Mouse (Mus musculus): ENCODE measurements around the gene St7l. TPM values are rescaled to one million over a fixed set of nuclear protein-coding genes. Genes with fewer than 3 reads are reported as not detected.

Gene St7l
- 40.7 and 45.0 TPM in 2 replicates for polyA plus RNA-seq (2015; fragmentation: Nextera tagmentation; extraction: Ambion mirVana)

DNA sequence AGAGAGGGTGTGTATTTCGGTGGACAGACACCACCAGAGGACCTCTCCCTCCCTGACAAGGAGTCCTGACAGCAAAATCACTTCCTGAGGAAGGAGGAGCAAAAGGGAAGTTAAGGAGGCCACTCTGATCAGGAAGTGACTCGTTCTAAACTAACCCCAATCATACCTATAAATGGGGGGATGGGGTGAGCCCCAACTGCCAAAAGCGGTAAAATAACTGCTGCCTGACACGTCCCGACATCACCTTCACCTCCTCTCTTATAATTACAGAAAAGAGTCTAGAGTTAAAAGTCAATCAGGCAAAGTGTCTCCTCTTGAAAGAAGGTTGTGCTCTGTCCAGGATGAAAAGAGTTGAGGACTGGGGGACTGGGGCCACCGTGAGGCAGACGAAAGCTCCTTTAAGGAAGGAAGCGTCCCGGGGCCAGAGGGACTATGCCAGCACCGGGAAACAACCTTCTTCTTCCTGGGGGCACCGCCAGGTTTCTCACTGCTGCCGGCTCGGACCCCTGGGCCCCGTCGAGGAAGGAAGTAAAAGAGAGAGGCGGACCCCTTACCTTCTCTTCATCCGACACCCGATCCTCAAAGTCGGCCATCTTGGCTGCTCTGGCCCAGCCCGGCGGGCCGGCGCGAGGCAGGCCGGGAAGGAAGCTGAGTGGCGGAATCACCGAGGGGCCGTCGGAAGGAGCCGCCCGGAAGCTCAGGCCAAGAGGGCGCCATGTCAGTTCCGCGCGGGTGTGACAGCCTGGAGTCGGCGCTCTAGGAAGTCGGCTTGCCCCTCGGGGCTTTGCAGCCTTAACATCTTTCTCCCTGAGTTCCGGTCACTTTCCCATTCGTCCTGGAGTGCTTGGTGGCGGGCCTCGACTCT, at the start of gene St7l, which contains the start of gene Capza1:
Gene St7l, plus strand, starts transcription at position 220 of the 865 bp plus-strand sequence.
Gene Capza1, minus strand, starts transcription at position 720 of the 865 bp plus-strand sequence.
- H3K27me3 ChIP-seq: no peaks in the 10 kb centered on the region
- H3K4me2 ChIP-seq: peak within 1 kb of the TSS; percentile 59
- peak within 1 kb of the TSS; percentile 98 for H3K27ac ChIP-seq
- H3K4me3 ChIP-seq: peak within 1 kb of the TSS; percentile 98
- peaks cover 7% of the 10 kb centered on the region for H3K36me3 ChIP-seq
- peak within 1 kb of the TSS; percentile 75 for H3K9ac ChIP-seq
- peak; percentile 93 for ATAC-seq (ENCODE audit: insufficient number of reproducible peaks, low FRiP score, low TSS enrichment, low read depth)
- under 1% methylated on average over 43 of the region's 43 CpGs for WGBS
- no peaks in the 10 kb centered on the region for H3K9me3 ChIP-seq
- H3K4me1 ChIP-seq: peaks cover 15% of the 10 kb centered on the region

GRCm38 (mm10) chr3:104814746-104815145, 49.1 kb upstream of the St7l start:
- Histone ChIP-seq H3K9ac (no peak overlapping the region), H3K4me1 (peaks cover 19% of the 10 kb centered on the region), H3K4me3 (no peak overlapping the region), H3K27me3 (no peaks in the 10 kb centered on the region), H3K27ac (no peak overlapping the region), H3K36me3 (no peaks in the 10 kb centered on the region), H3K4me2 (no peak overlapping the region), H3K9me3 (no peaks in the 10 kb centered on the region)
- WGBS: 92% methylated on average over 1 of the region's 1 CpGs
- ATAC-seq (ENCODE audit: insufficient number of reproducible peaks, low FRiP score, low TSS enrichment, low read depth): no peak

GRCm38 (mm10) chr3:104815346-104815745, 48.5 kb upstream of the St7l start:
- Histone ChIP-seq H3K9me3 (no peaks in the 10 kb centered on the region), H3K27me3 (no peaks in the 10 kb centered on the region), H3K4me1 (peaks cover 19% of the 10 kb centered on the region), H3K27ac (no peak overlapping the region), H3K4me2 (no peak overlapping the region), H3K36me3 (no peaks in the 10 kb centered on the region), H3K9ac (no peak overlapping the region), H3K4me3 (no peak overlapping the region)
- 92% methylated on average over 2 of the region's 2 CpGs for WGBS
- no peak for ATAC-seq (ENCODE audit: insufficient number of reproducible peaks, low FRiP score, low TSS enrichment, low read depth)

GRCm38 (mm10) chr3:104816130-104816529, 47.7 kb upstream of the St7l start:
- H3K36me3 ChIP-seq: 0 out of 2 replicates have a peak, but pooled peaks cover 2% of the 10 kb centered on the region
- no peak overlapping the region for H3K4me2 ChIP-seq
- H3K4me3 ChIP-seq: no peak overlapping the region
- H3K9me3 ChIP-seq: no peaks in the 10 kb centered on the region
- H3K9ac ChIP-seq: no peak overlapping the region
- no peak for ATAC-seq (ENCODE audit: insufficient number of reproducible peaks, low FRiP score, low TSS enrichment, low read depth)
- 95% methylated on average over 7 of the region's 7 CpGs for WGBS
- H3K27me3 ChIP-seq: no peaks in the 10 kb centered on the region
- H3K27ac ChIP-seq: no peak overlapping the region
- H3K4me1 ChIP-seq: peaks cover 19% of the 10 kb centered on the region

- H3K4me2 ChIP-seq: peak overlapping the region; percentile 70
- peak overlapping the region; percentile 93 for H3K9ac ChIP-seq
- no peaks in the 10 kb centered on the region for H3K27me3 ChIP-seq
- H3K9me3 ChIP-seq: no peaks in the 10 kb centered on the region
- H3K36me3 ChIP-seq: peaks cover 10% of the 10 kb centered on the region; the same call in 1 of the 2 replicates
- WGBS: under 1% methylated on average over 46 of the region's 46 CpGs
- H3K4me1 ChIP-seq: peaks cover 19% of the 10 kb centered on the region
- peak overlapping the region; percentile 97 for H3K27ac ChIP-seq
- ATAC-seq (ENCODE audit: insufficient number of reproducible peaks, low FRiP score, low TSS enrichment, low read depth): peak; percentile 74
- peak overlapping the region; percentile 75 for H3K4me3 ChIP-seq
Measured at GRCm38 (mm10) chr3:104817481-104817990, 46.3 kb upstream of the St7l start.

DNA sequence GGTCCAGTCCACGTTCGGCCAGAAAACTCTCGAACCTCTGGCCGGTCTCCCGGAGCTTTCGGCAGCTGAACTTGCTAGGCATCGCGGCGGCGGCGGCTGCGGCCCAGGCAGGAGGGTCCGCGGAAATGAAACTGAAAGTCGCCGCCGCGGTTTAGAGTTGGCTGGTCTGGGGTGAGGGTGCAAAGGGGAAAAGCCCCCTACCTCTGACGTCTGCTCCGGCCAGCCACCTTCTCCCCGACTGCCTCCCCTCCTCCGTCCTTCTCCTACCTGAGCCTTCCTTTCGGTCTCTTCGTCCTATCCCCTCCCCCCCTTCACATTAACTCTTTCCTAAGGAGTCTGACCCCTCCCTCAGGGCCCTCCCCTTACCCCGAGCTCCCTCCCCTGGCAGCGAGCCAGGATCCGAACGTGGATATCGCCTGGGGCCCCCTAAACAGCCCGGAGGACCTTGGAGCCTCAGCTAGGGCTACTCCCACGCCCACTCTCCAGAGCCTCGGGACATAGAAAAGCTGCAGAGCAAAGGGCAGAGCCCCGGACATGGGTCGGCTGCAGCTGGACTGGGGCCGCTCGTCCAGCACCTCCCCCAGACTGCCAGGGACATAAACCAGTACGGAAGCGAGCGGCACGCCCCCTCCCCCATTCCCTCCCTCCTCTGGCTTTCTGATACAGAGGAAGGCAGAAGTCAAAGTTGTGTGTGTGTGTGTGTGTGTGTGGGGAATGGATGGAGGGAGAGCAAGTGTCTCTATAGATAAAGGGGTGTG, 45.6 kb upstream of the St7l start, which contains the start of gene Mov10:
Gene Mov10, minus strand, starts transcription at position 573 of the 758 bp plus-strand sequence.
- Histone ChIP-seq H3K27ac (peak within 1 kb of the TSS; percentile 97), H3K36me3 (peaks cover 11% of the 10 kb centered on the region; the same call in 1 of the 2 replicates), H3K9me3 (no peaks in the 10 kb centered on the region), H3K4me1 (peaks cover 19% of the 10 kb centered on the region), H3K9ac (peak within 1 kb of the TSS; percentile 93), H3K4me2 (peak within 1 kb of the TSS; percentile 70), H3K4me3 (peak within 1 kb of the TSS; percentile 75), H3K27me3 (no peaks in the 10 kb centered on the region)
- peak; percentile 73 for ATAC-seq (ENCODE audit: insufficient number of reproducible peaks, low FRiP score, low TSS enrichment, low read depth)
- WGBS: under 1% methylated on average over 36 of the region's 40 CpGs

DNA sequence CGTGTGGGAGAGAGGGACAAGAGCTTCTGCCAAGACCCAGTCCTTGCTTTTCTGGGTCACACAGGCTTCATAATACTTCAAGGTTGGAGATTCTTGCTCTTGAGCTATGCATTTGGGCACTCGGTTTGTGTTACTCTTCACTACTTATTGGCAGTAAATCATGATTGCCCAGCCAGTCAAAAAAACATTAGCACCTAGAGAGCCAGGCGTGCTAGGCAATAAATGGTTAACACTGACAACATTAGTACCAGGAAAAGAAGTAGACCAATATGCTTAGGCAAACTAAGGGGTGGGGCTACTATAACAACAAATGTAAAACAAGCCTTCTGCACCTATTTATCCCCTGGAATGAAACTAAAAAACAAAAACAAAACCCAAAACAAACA, 45.1 kb upstream of the St7l start:
- H3K4me1 ChIP-seq: peaks cover 19% of the 10 kb centered on the region
- H3K27me3 ChIP-seq: no peaks in the 10 kb centered on the region
- H3K4me3 ChIP-seq: peak overlapping the region; percentile 75
- peak overlapping the region; percentile 70 for H3K4me2 ChIP-seq
- H3K27ac ChIP-seq: peak overlapping the region; percentile 97
- H3K9ac ChIP-seq: 0 out of 2 replicates have a peak overlapping the region, but pooled peaks have one; percentile 93
- WGBS: 1% methylated on average over 3 of the region's 3 CpGs
- no peak for ATAC-seq (ENCODE audit: insufficient number of reproducible peaks, low FRiP score, low TSS enrichment, low read depth)
- H3K9me3 ChIP-seq: no peaks in the 10 kb centered on the region
- peaks cover 11% of the 10 kb centered on the region; the same call in 1 of the 2 replicates for H3K36me3 ChIP-seq

DNA sequence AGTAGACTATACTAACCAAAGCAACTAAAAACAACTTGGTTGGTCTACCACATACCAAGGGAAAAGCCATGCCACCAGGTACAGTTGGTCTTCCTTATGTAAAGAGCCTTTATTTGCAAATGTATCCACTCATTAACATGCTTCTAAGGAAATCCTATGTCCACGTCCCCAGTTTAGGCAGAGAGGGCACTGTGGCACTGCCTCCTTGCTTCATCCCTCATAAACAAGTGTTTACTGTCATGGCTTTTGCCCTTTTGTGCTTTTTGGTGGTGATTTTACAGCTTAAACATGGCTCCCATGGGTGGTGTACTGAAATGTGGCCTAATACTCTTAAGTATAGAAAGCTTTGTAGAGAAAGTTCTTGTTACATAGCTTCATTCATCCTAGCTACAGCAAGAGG, 43.4 kb upstream of the St7l start:
- WGBS: 47% methylated on average over 1 of the region's 1 CpGs
- H3K4me3 ChIP-seq: no peak overlapping the region
- H3K4me1 ChIP-seq: peaks cover 19% of the 10 kb centered on the region
- H3K9me3 ChIP-seq: no peaks in the 10 kb centered on the region
- no peak overlapping the region for H3K9ac ChIP-seq
- peaks cover 16% of the 10 kb centered on the region for H3K36me3 ChIP-seq
- H3K27ac ChIP-seq: no peak overlapping the region
- ATAC-seq (ENCODE audit: insufficient number of reproducible peaks, low FRiP score, low TSS enrichment, low read depth): no peak
- H3K4me2 ChIP-seq: no peak overlapping the region
- no peaks in the 10 kb centered on the region for H3K27me3 ChIP-seq

DNA sequence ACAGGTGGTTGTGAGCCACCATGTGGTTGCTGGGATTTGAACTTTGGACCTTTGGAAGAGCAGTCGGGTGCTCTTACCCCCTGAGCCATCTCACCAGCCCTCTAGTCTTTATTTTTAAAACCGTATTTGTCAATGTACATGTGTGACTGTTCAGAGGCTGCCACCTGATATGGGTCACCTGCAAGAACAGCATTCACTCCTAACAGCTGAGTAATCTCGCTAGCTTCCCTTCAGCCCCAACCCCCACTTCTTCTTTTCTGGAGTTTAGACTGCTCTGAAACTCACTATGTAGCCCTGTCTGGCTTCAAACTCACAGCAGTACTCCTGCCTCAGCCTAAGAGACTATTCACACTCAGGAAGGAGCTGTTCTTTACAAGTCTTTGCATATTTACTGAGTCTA, 41.4 kb upstream of the St7l start:
- Histone ChIP-seq H3K9me3 (no peaks in the 10 kb centered on the region), H3K36me3 (peaks cover 24% of the 10 kb centered on the region), H3K4me2 (no peak overlapping the region), H3K9ac (no peak overlapping the region), H3K27ac (no peak overlapping the region), H3K4me1 (peaks cover 6% of the 10 kb centered on the region), H3K4me3 (no peak overlapping the region), H3K27me3 (no peaks in the 10 kb centered on the region)
- ATAC-seq (ENCODE audit: insufficient number of reproducible peaks, low FRiP score, low TSS enrichment, low read depth): no peak
- WGBS: 79% methylated on average over 3 of the region's 3 CpGs

GRCm38 (mm10) chr3:104835797-104836196, 28.0 kb upstream of the St7l start:
- no peak for ATAC-seq (ENCODE audit: insufficient number of reproducible peaks, low FRiP score, low TSS enrichment, low read depth)
- WGBS: 88% methylated on average over 3 of the region's 3 CpGs
- Histone ChIP-seq H3K36me3 (peaks cover 58% of the 10 kb centered on the region), H3K4me2 (no peak overlapping the region), H3K4me1 (no peaks in the 10 kb centered on the region), H3K9ac (no peak overlapping the region), H3K4me3 (no peak overlapping the region), H3K9me3 (no peaks in the 10 kb centered on the region), H3K27ac (no peak overlapping the region), H3K27me3 (no peaks in the 10 kb centered on the region)

DNA sequence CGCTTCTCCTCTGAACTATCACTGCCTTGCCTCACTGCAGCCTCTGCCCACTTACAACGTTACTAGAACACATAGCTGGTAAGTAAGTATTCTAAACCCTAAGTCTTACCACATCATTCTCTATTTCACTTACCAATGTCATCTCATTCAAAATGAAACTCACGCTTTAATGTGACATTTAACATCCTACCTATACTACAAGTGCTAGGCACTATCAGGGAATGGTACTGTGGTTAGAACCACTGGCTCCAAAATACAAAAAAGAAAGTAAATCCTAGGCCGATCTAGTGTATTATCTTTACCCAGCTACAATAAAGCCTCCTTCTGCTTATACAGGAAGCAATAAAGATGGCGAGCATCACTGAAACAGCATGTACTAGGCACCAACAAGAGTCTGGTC, 22.8 kb upstream of the St7l start:
- no peaks in the 10 kb centered on the region for H3K9me3 ChIP-seq
- H3K27me3 ChIP-seq: no peaks in the 10 kb centered on the region
- H3K9ac ChIP-seq: no peak overlapping the region
- H3K4me1 ChIP-seq: no peaks in the 10 kb centered on the region
- ATAC-seq (ENCODE audit: insufficient number of reproducible peaks, low FRiP score, low TSS enrichment, low read depth): no peak
- H3K36me3 ChIP-seq: peaks cover 69% of the 10 kb centered on the region
- no peak overlapping the region for H3K27ac ChIP-seq
- no peak overlapping the region for H3K4me2 ChIP-seq
- 92% methylated on average over 5 of the region's 5 CpGs for WGBS
- H3K4me3 ChIP-seq: no peak overlapping the region

Data from limb, embryonic 15.5 days (tissue).